Mouse (Mus musculus): Measurements from ENCODE around the gene Kank4. TPM values are rescaled to one million over a fixed set of nuclear protein-coding genes. Genes with fewer than 3 reads are reported as not detected.

Kank4 gene
- polyA plus RNA-seq, 1 experiment from 2014 or later: 0.89 TPM

- Histone ChIP-seq H3K4me1 (peaks cover 25% of the 10 kb centered on the region), H3K9ac (replicated peaks) (no peak overlapping the region), H3K9me3 (no peaks in the 10 kb centered on the region), H3K4me2 (replicated peaks) (no peak overlapping the region), H3K4me3 (no peak overlapping the region), H3K27me3 (no peaks in the 10 kb centered on the region), H3K27ac (replicated peaks) (0 out of 2 replicates have a peak overlapping the region, but pooled peaks have one; percentile 35), H3K36me3 (no peaks in the 10 kb centered on the region)
- 45% methylated on average over 4 of the region's 4 CpGs for WGBS
- peak; percentile 48 for ATAC-seq (ENCODE audit: low FRiP score, low read depth)
These were observed 59.1 kb downstream of the Kank4 start for GRCm38 (mm10) chr4:98758012-98758821.

GRCm38 (mm10) chr4:98756141-98756540 lies 61.2 kb downstream of the Kank4 start:
- H3K9ac ChIP-seq (replicated peaks): no peak overlapping the region
- H3K9me3 ChIP-seq: no peaks in the 10 kb centered on the region
- no peaks in the 10 kb centered on the region for H3K36me3 ChIP-seq
- no peak overlapping the region for H3K27ac ChIP-seq (replicated peaks)
- peaks cover 19% of the 10 kb centered on the region for H3K4me1 ChIP-seq
- WGBS: 29% methylated on average over 11 of the region's 11 CpGs
- no peak overlapping the region for H3K4me2 ChIP-seq (replicated peaks)
- no peaks in the 10 kb centered on the region for H3K27me3 ChIP-seq
- no peak overlapping the region for H3K4me3 ChIP-seq
- no peak for ATAC-seq (ENCODE audit: low FRiP score, low read depth)

GRCm38 (mm10) chr4:98754456-98754855 lies 62.9 kb downstream of the Kank4 start:
- Histone ChIP-seq H3K4me2 (replicated peaks) (no peak overlapping the region), H3K4me1 (peaks cover 19% of the 10 kb centered on the region), H3K27me3 (no peaks in the 10 kb centered on the region), H3K4me3 (no peak overlapping the region), H3K9ac (replicated peaks) (no peak overlapping the region), H3K36me3 (no peaks in the 10 kb centered on the region), H3K9me3 (no peaks in the 10 kb centered on the region), H3K27ac (replicated peaks) (no peak overlapping the region)
- WGBS: 74% methylated on average over 4 of the region's 4 CpGs
- ATAC-seq (ENCODE audit: low FRiP score, low read depth): no peak

- Histone ChIP-seq H3K9ac (replicated peaks) (no peak overlapping the region), H3K4me1 (no peaks in the 10 kb centered on the region), H3K4me3 (no peak overlapping the region), H3K9me3 (no peaks in the 10 kb centered on the region), H3K27ac (replicated peaks) (no peak overlapping the region), H3K36me3 (no peaks in the 10 kb centered on the region), H3K27me3 (no peaks in the 10 kb centered on the region), H3K4me2 (replicated peaks) (no peak overlapping the region)
- ATAC-seq (ENCODE audit: low FRiP score, low read depth): no peak
- 20% methylated on average over 7 of the region's 7 CpGs for WGBS
These were observed 73.5 kb downstream of the Kank4 start for GRCm38 (mm10) chr4:98743906-98744210.

- Histone ChIP-seq H3K27me3 (no peaks in the 10 kb centered on the region), H3K36me3 (no peaks in the 10 kb centered on the region), H3K4me2 (replicated peaks) (no peak overlapping the region), H3K4me3 (no peak overlapping the region), H3K27ac (replicated peaks) (no peak overlapping the region), H3K4me1 (no peaks in the 10 kb centered on the region), H3K9ac (replicated peaks) (no peak overlapping the region), H3K9me3 (no peaks in the 10 kb centered on the region)
- no peak for ATAC-seq (ENCODE audit: low FRiP score, low read depth)
- 83% methylated on average over 3 of the region's 3 CpGs for WGBS
These were observed 74.0 kb downstream of the Kank4 start for GRCm38 (mm10) chr4:98743209-98743905.

GRCm38 (mm10) chr4:98739753-98740152 lies 77.6 kb downstream of the Kank4 start:
- H3K27ac ChIP-seq (replicated peaks): no peak overlapping the region
- H3K9me3 ChIP-seq: no peaks in the 10 kb centered on the region
- H3K4me2 ChIP-seq (replicated peaks): no peak overlapping the region
- WGBS: 37% methylated on average over 2 of the region's 2 CpGs
- H3K4me3 ChIP-seq: no peak overlapping the region
- ATAC-seq (ENCODE audit: low FRiP score, low read depth): no peak
- H3K4me1 ChIP-seq: no peaks in the 10 kb centered on the region
- H3K36me3 ChIP-seq: no peaks in the 10 kb centered on the region
- no peak overlapping the region for H3K9ac ChIP-seq (replicated peaks)
- H3K27me3 ChIP-seq: no peaks in the 10 kb centered on the region

- H3K4me2 ChIP-seq (replicated peaks): no peak overlapping the region
- H3K9me3 ChIP-seq: no peaks in the 10 kb centered on the region
- H3K4me1 ChIP-seq: no peaks in the 10 kb centered on the region
- H3K27ac ChIP-seq (replicated peaks): no peak overlapping the region
- H3K27me3 ChIP-seq: peaks cover 2% of the 10 kb centered on the region
- H3K36me3 ChIP-seq: no peaks in the 10 kb centered on the region
- no peak for ATAC-seq (ENCODE audit: low FRiP score, low read depth)
- H3K9ac ChIP-seq (replicated peaks): no peak overlapping the region
- H3K4me3 ChIP-seq: no peak overlapping the region
- 94% methylated on average over 16 of the region's 16 CpGs for WGBS
These were observed 83.7 kb downstream of the Kank4 start for GRCm38 (mm10) chr4:98733660-98734059.

GRCm38 (mm10) chr4:98728716-98729115 lies 88.6 kb downstream of the Kank4 start:
- H3K9ac ChIP-seq (replicated peaks): no peak overlapping the region
- 68% methylated on average over 7 of the region's 7 CpGs for WGBS
- ATAC-seq (ENCODE audit: low FRiP score, low read depth): no peak

GRCm38 (mm10) chr4:98727959-98728347 lies 89.4 kb downstream of the Kank4 start:
- Histone ChIP-seq H3K4me1 (peaks cover 17% of the 10 kb centered on the region), H3K4me2 (replicated peaks) (peak overlapping the region; percentile 44), H3K36me3 (no peaks in the 10 kb centered on the region), H3K27ac (replicated peaks) (no peak overlapping the region), H3K9ac (replicated peaks) (no peak overlapping the region), H3K27me3 (peaks cover 40% of the 10 kb centered on the region), H3K9me3 (no peaks in the 10 kb centered on the region), H3K4me3 (peak overlapping the region; percentile 35; the same call in 1 of the 2 replicates)
- 2% methylated on average over 10 of the region's 10 CpGs for WGBS
- no peak for ATAC-seq (ENCODE audit: low FRiP score, low read depth)

More at GRCm38 (mm10) chr4:98728716-98729115, 88.6 kb downstream of the Kank4 start:
- Histone ChIP-seq H3K27me3 (peaks cover 40% of the 10 kb centered on the region), H3K4me2 (replicated peaks) (no peak overlapping the region), H3K27ac (replicated peaks) (no peak overlapping the region), H3K36me3 (no peaks in the 10 kb centered on the region), H3K4me3 (no peak overlapping the region), H3K4me1 (peaks cover 17% of the 10 kb centered on the region), H3K9me3 (no peaks in the 10 kb centered on the region)

- no peak overlapping the region for H3K27ac ChIP-seq (replicated peaks)
- H3K4me1 ChIP-seq: peaks cover 17% of the 10 kb centered on the region
- no peaks in the 10 kb centered on the region for H3K9me3 ChIP-seq
- 2% methylated on average over 21 of the region's 21 CpGs for WGBS
- no peak overlapping the region for H3K9ac ChIP-seq (replicated peaks)
- H3K27me3 ChIP-seq: peaks cover 40% of the 10 kb centered on the region
- no peak for ATAC-seq (ENCODE audit: low FRiP score, low read depth)
- H3K4me2 ChIP-seq (replicated peaks): peak overlapping the region; percentile 55
- H3K36me3 ChIP-seq: no peaks in the 10 kb centered on the region
- peak overlapping the region; percentile 35 for H3K4me3 ChIP-seq
These were observed 89.9 kb downstream of the Kank4 start for GRCm38 (mm10) chr4:98727295-98727958.

GRCm38 (mm10) chr4:98726590-98727237 lies 90.6 kb downstream of the Kank4 start, which contains the start of gene L1td1:
Gene L1td1, plus strand, starts transcription at chr4:98726734.
- WGBS: 3% methylated on average over 29 of the region's 29 CpGs
- ATAC-seq (ENCODE audit: low FRiP score, low read depth): peak; percentile 39
- H3K4me2 ChIP-seq (replicated peaks): peak within 1 kb of the TSS; percentile 55
- peaks cover 17% of the 10 kb centered on the region for H3K4me1 ChIP-seq
- peaks cover 40% of the 10 kb centered on the region for H3K27me3 ChIP-seq
- peak within 1 kb of the TSS; percentile 35 for H3K4me3 ChIP-seq
- no peaks in the 10 kb centered on the region for H3K36me3 ChIP-seq
- no peak within 1 kb of the TSS; the same call in 1 of the 2 replicates for H3K9ac ChIP-seq (replicated peaks)
- H3K27ac ChIP-seq (replicated peaks): no peak within 1 kb of the TSS
- H3K9me3 ChIP-seq: no peaks in the 10 kb centered on the region
